Mouse (Mus musculus) forebrain, embryonic 14.5 days (tissue): ENCODE measurements around the gene Sirt4. TPM values are rescaled to one million over a fixed set of nuclear protein-coding genes. Genes with fewer than 3 reads are reported as not detected.

Experiments used
- ATAC-seq: fragments of 200-750 bp; cut with Nextera tagmentation; 2 replicates; pipeline ENCODE4 v1.8.0; 2017; ENCODE audit warnings: mild to moderate bottlenecking, moderate library complexity
- DNase-seq: peaks from one replicate; pipeline ENCODE4 v3.0.0-alpha.2; 2015; ENCODE audit warnings: low spot score
- H3K27ac ChIP-seq: fragments of 300-500 bp; sonication (generic); 2 replicates; pipeline ENCODE4 v1.5.1; 2014; ENCODE audit warnings: low read depth, mild to moderate bottlenecking, control low read depth, low read length, moderate library complexity
- H3K27me3 ChIP-seq: fragments of 300-500 bp; sonication (generic); replicated peaks from 2 replicates; pipeline ENCODE4 v1.6.1; 2014; ENCODE audit warnings: low read length, control low read depth, mixed read lengths; ENCODE audit not compliant: control insufficient read depth, insufficient read depth
- H3K36me3 ChIP-seq: fragments of 300-500 bp; sonication (generic); 2 replicates; pipeline ENCODE4 v1.6.1; 2014; ENCODE audit warnings: low read length, control low read depth; ENCODE audit not compliant: control insufficient read depth, insufficient read depth
- H3K4me1 ChIP-seq: fragments of 300-500 bp; sonication (generic); 2 replicates; pipeline ENCODE4 v1.6.1; 2014; ENCODE audit warnings: antibody characterized with exemption, low read length, control low read depth; ENCODE audit not compliant: control insufficient read depth, insufficient read depth
- H3K4me2 ChIP-seq: fragments of 300-500 bp; sonication (generic); 2 replicates; pipeline ENCODE4 v1.6.1; 2014; ENCODE audit warnings: mild to moderate bottlenecking, control low read depth, low read length
- H3K4me3 ChIP-seq: fragments of 300-500 bp; sonication (generic); 2 replicates; pipeline ENCODE4 v1.5.1; 2014; ENCODE audit warnings: low read depth, low read length, control low read depth
- H3K9ac ChIP-seq: fragments of 300-500 bp; sonication (generic); 2 replicates; pipeline ENCODE4 v1.6.1; 2014; ENCODE audit warnings: mild to moderate bottlenecking, low read length, control low read depth, moderate library complexity
- H3K9me3 ChIP-seq: fragments of 300-500 bp; sonication (generic); replicated peaks from 2 replicates; pipeline ENCODE4 v1.6.1; 2016; ENCODE audit warnings: low read length, control low read depth, mixed read lengths; ENCODE audit not compliant: control insufficient read depth
- WGBS: fragments of 180-500 bp; shearing (Covaris S2); extraction: QIAGEN DNeasy Blood & Tissue Kit; methylation state at CpG from one replicate; pipeline ENCODE4 v1.1.7; 2014; 5-methylcytosine and 5-hydroxymethylcytosine counted together
- polyA plus RNA-seq: library from polyadenylated mRNA; unstranded; fragments of >200 nt; fragmentation: Nextera tagmentation; extraction: Ambion mirVana; gene quantifications from 2 replicates; pipeline ENCODE4 v1.2.1, GENCODE M21; 2014

Gene Sirt4
- polyA plus RNA-seq, 1 experiment from 2014 or later, result 19.5 TPM

DNA sequence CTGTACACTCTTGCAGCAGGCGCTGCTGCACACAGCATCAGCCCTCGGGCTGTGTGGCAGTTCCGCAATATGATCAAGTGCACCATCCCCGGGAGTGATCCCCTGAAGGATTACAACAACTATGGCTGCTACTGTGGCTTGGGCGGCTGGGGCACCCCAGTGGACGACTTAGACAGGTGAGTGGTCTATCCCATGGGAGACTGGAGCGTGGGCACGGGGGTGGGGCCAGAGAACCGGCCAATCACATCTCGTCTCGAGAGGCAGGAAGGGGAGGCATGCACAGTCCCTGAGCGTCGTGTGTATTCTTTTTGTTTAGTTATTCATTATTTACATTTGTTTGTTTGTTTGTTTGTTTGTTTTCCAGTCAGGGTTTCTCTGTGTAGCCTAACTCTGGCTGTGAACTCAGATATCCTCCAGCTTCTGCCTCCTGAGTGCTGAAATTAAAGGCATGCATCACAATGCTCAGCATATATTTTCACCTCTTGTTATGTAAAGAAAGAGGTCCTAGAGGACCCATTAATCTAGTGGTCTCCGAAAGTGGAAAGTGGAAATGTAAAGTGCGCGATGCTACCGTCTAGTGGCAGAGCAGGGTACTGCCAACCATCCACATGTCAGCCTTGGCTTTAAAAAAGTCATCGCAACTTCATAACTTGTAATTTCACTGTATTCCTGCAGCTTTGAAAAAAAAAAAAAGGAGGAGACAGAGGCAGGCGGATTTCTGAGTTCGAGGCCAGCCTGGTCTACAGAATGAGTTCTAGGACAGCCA lies 13.6 kb downstream of the Sirt4 start:
- Histone ChIP-seq H3K4me1 (no peaks in the 10 kb centered on the region), H3K9me3 (no peaks in the 10 kb centered on the region), H3K27me3 (no peaks in the 10 kb centered on the region), H3K36me3 (no peaks in the 10 kb centered on the region), H3K4me2 (no peak overlapping the region), H3K9ac (no peak overlapping the region; the same call in 1 of the 2 replicates), H3K4me3 (no peak overlapping the region), H3K27ac (no peak overlapping the region)
- ATAC-seq (0 out of 2 replicates have a peak, but pooled peaks have one; percentile 34), DNase-seq (peak; percentile 67)
- WGBS, result 35% methylated on average over 20 of the region's 20 CpGs

DNA sequence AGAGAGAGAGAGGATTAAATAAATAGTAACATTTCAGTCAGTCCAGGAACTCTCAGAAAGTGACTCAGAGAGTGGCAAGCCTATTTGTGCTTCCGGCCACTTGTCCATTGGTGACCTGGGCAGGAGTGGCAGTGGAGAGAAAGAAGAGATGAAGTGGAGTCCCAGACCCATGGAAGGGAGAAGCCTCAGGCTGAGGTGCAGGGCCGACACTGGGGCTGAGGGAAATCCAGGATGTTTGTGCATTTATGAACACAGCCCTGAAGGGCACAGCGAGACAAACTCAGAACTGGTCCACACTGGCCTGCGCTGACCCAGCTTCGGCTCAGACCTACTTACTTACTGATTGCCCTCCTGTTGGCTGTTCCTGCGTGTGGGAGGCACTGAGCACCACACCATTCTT lies 14.7 kb downstream of the Sirt4 start:
- Histone ChIP-seq H3K9ac (no peak overlapping the region), H3K36me3 (no peaks in the 10 kb centered on the region), H3K27me3 (no peaks in the 10 kb centered on the region), H3K27ac (no peak overlapping the region), H3K9me3 (no peaks in the 10 kb centered on the region), H3K4me2 (no peak overlapping the region), H3K4me3 (no peak overlapping the region), H3K4me1 (no peaks in the 10 kb centered on the region)
- DNase-seq, result no peak
- WGBS, result 75% methylated on average over 6 of the region's 6 CpGs
- ATAC-seq, result no peak

DNA sequence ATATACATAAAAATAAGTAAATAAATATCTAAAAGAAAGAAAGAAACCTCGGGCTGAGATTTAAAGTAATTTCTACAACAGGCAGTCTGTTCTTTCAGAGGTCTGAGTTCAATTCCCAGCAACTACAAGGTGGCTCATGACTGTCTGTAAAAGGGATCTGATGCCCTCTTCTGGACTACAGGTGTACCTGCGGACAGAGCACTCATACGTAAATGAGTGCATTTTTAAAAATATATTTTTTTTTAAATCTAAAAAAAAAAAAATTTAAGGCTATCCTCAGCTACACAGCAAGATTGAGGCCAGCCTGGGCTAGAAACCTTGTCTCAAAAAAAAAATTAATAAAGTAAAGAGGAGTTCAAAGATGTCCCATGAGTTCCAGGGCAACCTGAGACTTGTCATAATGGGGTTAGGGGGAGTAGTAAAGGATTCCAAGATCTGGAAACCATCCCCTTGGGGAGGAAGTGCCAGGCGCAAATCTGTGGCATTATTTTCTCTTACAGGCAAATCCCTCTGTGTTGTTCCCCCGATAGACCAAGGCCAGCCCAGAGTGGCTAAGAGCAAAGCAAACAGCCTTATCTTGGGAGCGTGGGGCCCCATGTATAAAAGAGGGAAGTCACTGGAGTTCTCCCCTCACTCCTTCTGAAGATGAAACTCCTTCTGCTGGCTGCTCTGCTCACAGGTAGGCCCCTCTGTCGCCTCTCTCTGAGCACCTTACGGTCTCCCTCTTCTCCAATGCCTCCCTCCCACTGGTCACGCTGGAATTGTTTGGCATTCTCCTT lies 18.7 kb downstream of the Sirt4 start, which contains the start of gene Pla2g1b:
Gene Pla2g1b (plus strand): TSS at position 621 of the 779 bp plus-strand sequence.
- Histone ChIP-seq H3K36me3 (no peaks in the 10 kb centered on the region), H3K4me3 (no peak within 1 kb of the TSS), H3K9me3 (no peaks in the 10 kb centered on the region), H3K4me2 (no peak within 1 kb of the TSS), H3K4me1 (no peaks in the 10 kb centered on the region), H3K9ac (no peak within 1 kb of the TSS), H3K27me3 (no peaks in the 10 kb centered on the region), H3K27ac (no peak within 1 kb of the TSS)
- 54% methylated on average over 9 of the region's 9 CpGs for WGBS
- ATAC-seq, result no peak
- DNase-seq, result no peak

DNA sequence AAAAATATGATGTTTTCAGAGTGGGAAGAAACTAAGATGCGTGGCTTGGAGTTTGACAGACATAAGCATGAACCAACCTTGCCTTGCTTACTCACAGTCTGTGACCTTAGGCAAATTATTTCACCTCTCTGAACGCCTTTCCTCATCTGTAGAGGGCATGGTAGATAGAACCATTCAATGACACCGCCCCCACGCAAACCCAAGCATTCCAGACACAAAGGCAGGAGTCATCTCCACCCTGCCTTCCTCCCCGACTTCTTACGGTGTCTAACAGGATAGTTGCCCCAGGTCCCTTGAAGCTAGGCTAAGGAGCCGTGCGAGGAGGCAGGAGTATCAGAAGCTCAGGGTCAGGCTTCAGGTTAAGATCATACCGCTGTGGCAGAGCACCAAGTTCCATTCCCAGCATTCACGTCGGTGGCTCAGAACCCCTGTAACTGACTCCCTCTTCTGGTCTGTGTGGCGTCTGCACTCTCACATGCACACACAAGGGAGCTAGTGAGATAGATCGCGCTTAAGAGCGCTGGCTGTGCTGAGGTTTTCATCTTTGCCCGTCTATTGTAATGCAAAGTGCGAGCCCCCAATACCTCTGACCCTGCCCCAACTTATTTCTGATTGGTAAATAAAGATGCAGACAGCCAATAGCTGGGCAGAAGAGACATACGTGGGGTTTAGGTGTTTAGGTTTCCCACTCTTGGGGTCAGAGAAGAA lies 20.0 kb downstream of the Sirt4 start:
- Histone ChIP-seq H3K9ac (no peak overlapping the region), H3K27me3 (no peaks in the 10 kb centered on the region), H3K4me3 (no peak overlapping the region), H3K36me3 (no peaks in the 10 kb centered on the region), H3K4me2 (no peak overlapping the region), H3K27ac (no peak overlapping the region), H3K9me3 (no peaks in the 10 kb centered on the region), H3K4me1 (no peaks in the 10 kb centered on the region)
- WGBS, result 83% methylated on average over 18 of the region's 18 CpGs
- ATAC-seq (no peak), DNase-seq (no peak)

DNA sequence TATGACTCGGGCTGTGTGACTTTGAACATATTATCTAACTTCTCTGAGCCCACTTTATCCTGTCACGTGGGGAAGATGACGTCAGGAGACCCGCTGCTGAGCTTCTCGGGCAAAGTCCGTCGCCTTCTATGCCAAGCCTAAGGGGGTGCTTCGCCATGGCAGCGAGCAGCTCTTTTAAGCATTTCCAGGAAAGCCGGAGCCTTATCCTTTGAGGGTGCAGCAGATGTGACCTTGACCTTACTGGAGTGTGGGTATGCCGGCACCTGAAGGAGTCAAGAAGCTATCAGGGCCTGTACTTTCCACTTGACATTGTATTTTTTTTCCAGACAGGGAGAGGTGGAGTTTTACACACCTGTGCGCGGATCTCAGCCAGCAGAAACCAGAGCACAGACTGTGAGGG lies 25.6 kb downstream of the Sirt4 start:
- DNase-seq (no peak), ATAC-seq (no peak)
- H3K9me3 ChIP-seq, result no peaks in the 10 kb centered on the region
- H3K4me3 ChIP-seq, result no peak overlapping the region
- H3K4me2 ChIP-seq, result no peak overlapping the region
- H3K27me3 ChIP-seq, result no peaks in the 10 kb centered on the region
- H3K4me1 ChIP-seq, result no peaks in the 10 kb centered on the region
- H3K9ac ChIP-seq, result no peak overlapping the region
- peaks cover 11% of the 10 kb centered on the region for H3K36me3 ChIP-seq
- WGBS, result 71% methylated on average over 13 of the region's 13 CpGs
- H3K27ac ChIP-seq, result no peak overlapping the region

DNA sequence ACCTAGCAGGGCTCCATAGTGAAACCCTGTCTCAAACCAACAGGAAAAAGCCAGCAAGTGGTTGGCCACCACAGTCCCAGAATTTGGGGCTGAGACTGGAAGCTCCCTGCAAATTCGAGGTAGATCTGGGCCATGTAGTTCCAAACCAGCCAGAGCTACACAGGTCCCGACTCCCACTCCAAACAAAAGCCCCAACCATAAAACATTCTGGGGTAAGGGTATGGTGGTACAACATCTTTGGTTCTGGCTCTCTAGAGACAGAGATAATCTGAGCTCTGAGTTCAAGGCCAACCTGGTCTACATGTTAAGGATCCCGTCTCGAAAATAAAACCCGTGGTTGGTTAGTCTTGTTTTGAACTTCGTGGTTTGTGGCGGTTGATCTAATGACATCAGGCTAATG lies 28.7 kb downstream of the Sirt4 start:
- 81% methylated on average over 7 of the region's 7 CpGs for WGBS
- Histone ChIP-seq H3K4me2 (no peak overlapping the region), H3K27ac (no peak overlapping the region), H3K4me3 (no peak overlapping the region), H3K4me1 (no peaks in the 10 kb centered on the region), H3K9me3 (no peaks in the 10 kb centered on the region), H3K9ac (no peak overlapping the region), H3K27me3 (no peaks in the 10 kb centered on the region), H3K36me3 (peaks cover 41% of the 10 kb centered on the region)
- no peak for DNase-seq
- no peak for ATAC-seq

DNA sequence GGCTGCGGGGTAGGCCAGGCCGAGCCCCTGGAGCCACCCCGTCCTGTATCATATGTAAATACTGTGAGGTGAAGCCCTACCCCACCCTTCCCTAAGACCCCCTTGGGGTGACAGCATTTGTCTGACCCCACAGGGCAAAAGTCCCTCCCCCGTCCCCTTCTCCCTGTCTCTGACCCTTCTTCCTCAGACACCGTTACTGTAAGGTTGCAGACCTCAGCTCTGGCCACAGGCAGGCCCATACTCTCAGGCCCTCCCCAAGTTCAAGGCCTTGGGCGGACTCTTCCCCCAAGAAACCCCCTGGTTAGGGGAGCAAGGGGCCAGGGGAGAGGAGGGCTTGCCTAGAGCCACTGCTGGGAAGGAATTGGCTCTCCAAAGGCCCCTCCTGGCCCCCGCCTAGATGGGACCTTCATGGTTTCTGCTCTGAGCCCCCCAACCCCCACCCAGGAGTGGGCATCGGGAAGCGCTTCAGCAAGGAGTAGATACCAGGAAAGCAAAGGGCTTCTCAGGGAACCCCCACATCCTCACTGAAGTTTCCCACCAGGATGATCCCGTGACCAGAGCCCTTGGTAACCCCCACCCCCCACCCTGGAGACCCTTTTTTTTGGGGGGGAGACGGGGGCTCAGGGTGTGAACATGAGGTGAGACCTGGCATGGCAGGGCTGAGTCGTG lies 30.0 kb downstream of the Sirt4 start:
- Histone ChIP-seq H3K27ac (no peak overlapping the region), H3K9me3 (no peaks in the 10 kb centered on the region), H3K27me3 (no peaks in the 10 kb centered on the region), H3K4me1 (no peaks in the 10 kb centered on the region), H3K36me3 (peaks cover 53% of the 10 kb centered on the region), H3K4me2 (no peak overlapping the region), H3K9ac (0 out of 2 replicates have a peak overlapping the region, but pooled peaks have one; percentile 13), H3K4me3 (no peak overlapping the region)
- ATAC-seq (no peak), DNase-seq (no peak)
- WGBS, result 83% methylated on average over 12 of the region's 12 CpGs

DNA sequence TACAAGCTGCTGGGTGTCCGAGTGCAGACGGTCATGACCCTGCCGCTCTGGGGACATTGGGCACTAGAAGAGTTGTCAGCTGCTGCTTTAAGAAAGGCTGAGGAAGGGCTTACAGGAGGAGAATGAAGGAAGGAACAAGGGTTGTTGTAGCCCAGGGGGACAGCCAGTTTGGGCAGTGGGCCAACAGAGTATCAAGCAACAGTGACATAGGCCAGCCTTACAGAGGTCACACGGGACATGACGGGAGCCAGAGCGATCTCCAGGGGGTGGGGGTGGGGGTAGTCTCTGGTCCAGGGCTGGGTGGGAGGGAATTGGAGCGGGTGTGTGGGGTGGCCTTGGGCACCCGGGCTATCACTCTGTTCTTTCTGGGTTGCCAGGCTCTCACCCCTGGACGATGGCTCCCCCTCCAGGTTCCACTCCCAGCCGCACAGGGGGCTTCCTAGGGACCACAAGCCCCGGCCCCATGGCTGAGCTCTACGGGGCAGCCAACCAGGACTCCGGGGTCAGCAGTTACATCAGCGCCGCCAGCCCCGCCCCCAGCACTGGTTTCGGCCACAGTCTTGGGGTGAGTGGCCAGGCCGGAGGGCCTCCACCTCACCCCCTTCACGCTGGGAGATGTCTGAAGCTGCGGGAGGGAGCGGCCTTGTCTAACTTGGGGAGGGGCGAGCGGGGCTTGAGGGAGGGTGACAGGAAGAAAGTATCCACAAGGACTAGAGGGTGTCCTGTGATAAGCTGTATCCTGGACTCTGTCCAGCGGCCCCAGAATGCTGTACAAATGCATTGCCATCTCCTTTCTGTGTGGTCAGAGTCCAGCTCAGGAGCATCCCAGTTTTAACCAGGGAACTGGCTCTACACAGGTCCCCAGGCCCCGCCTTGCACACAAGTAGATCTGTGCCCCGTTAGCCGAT lies 33.9 kb downstream of the Sirt4 start:
- WGBS, result 91% methylated on average over 27 of the region's 27 CpGs
- ATAC-seq, result no peak
- DNase-seq, result no peak
- Histone ChIP-seq H3K27ac (no peak overlapping the region), H3K4me3 (no peak overlapping the region), H3K4me1 (no peaks in the 10 kb centered on the region), H3K36me3 (peaks cover 92% of the 10 kb centered on the region), H3K9me3 (no peaks in the 10 kb centered on the region), H3K27me3 (no peaks in the 10 kb centered on the region), H3K4me2 (no peak overlapping the region), H3K9ac (no peak overlapping the region)
